Mouse (Mus musculus) forebrain, postnatal 0 days (tissue): Measurements from ENCODE around the gene Zc2hc1b. TPM values are rescaled to one million over a fixed set of nuclear protein-coding genes. Genes with fewer than 3 reads are reported as not detected.

Experiments
- ATAC-seq: fragments of 200-750 bp; cut with Nextera tagmentation; 2 replicates; pipeline ENCODE4 v1.8.0; 2017; ENCODE audit warnings: mild to moderate bottlenecking, moderate library complexity
- DNase-seq: peaks from one replicate; pipeline ENCODE4 v3.0.0-alpha.2; 2015
- H3K27ac ChIP-seq: fragments of 300-500 bp; sonication (generic); 2 replicates; pipeline ENCODE4 v1.5.1; 2014; ENCODE audit warnings: low read depth, mild to moderate bottlenecking, antibody characterized with exemption, low read length, moderate library complexity, mixed read lengths
- H3K27me3 ChIP-seq: fragments of 300-500 bp; sonication (generic); 2 replicates; pipeline ENCODE4 v1.6.1; 2014; ENCODE audit warnings: mild to moderate bottlenecking, low read length, mixed read lengths; ENCODE audit not compliant: insufficient read depth
- H3K36me3 ChIP-seq: fragments of 300-500 bp; sonication (generic); 2 replicates; pipeline ENCODE4 v1.6.1; 2014; ENCODE audit warnings: mild to moderate bottlenecking, moderate library complexity; ENCODE audit not compliant: insufficient read depth
- H3K4me1 ChIP-seq: fragments of 300-500 bp; sonication (generic); 2 replicates; pipeline ENCODE4 v1.6.1; 2014; ENCODE audit warnings: antibody characterized with exemption; ENCODE audit not compliant: insufficient read depth
- H3K4me2 ChIP-seq: fragments of 300-500 bp; sonication (generic); 2 replicates; pipeline ENCODE4 v1.6.1; 2014; ENCODE audit warnings: low read depth, mild to moderate bottlenecking, moderate library complexity
- H3K4me3 ChIP-seq: fragments of 300-500 bp; sonication (generic); 2 replicates; pipeline ENCODE4 v1.5.1; 2014; ENCODE audit warnings: low read depth, low read length, mixed read lengths
- H3K9ac ChIP-seq: fragments of 300-500 bp; sonication (generic); 2 replicates; pipeline ENCODE4 v1.6.1; 2014; ENCODE audit warnings: mild to moderate bottlenecking
- H3K9me3 ChIP-seq: fragments of 300-500 bp; sonication (generic); 2 replicates; pipeline ENCODE4 v1.6.1; 2016; ENCODE audit warnings: low read length
- CTCF ChIP-seq: sonication (generic); IDR thresholded peaks from 2 replicates; pipeline ENCODE4 v1.5.1; 2016; ENCODE audit warnings: antibody characterized with exemption, control low read depth, low read depth
- WGBS: fragments of 180-500 bp; shearing (Covaris S2); extraction: QIAGEN DNeasy Blood & Tissue Kit; methylation state at CpG from one replicate; pipeline ENCODE4 v1.1.7; 2014; 5-methylcytosine and 5-hydroxymethylcytosine counted together
- polyA plus RNA-seq: library from polyadenylated mRNA; unstranded; fragments of >200 nt; fragmentation: Nextera tagmentation; extraction: Ambion mirVana; gene quantifications from 2 replicates; pipeline ENCODE4 v1.2.1, GENCODE M21; 2015
- total RNA-seq: library from RNA; depleted of rRNA; stranded (reverse); fragments of >200 nt; gene quantifications from 2 replicates; pipeline ENCODE4 v1.2.3, GENCODE M21; 2014

Gene Zc2hc1b
- total and polyA plus RNA-seq, 2 experiments from 2014 or later: not detected

- no peaks in the 10 kb centered on the region for H3K27me3 ChIP-seq
Measured at GRCm38 (mm10) chr10:13192731-13193351, 15.0 kb upstream of the Zc2hc1b start, which contains the start of gene Ltv1. Ltv1 (minus strand) TSS chr10:13193168.

GRCm38 (mm10) chr10:13189881-13190280 lies 12.1 kb upstream of the Zc2hc1b start:
- Histone ChIP-seq H3K36me3 (peaks cover 31% of the 10 kb centered on the region), H3K4me2 (no peak overlapping the region), H3K9me3 (no peaks in the 10 kb centered on the region), H3K27ac (no peak overlapping the region), H3K4me3 (no peak overlapping the region), H3K9ac (no peak overlapping the region), H3K27me3 (no peaks in the 10 kb centered on the region), H3K4me1 (0 out of 2 replicates have a peak, but pooled peaks cover 7% of the 10 kb centered on the region)
- WGBS: 95% methylated on average over 5 of the region's 5 CpGs
- no peak for TF ChIP-seq CTCF
- DNase-seq: no peak
- ATAC-seq: no peak

More at GRCm38 (mm10) chr10:13192731-13193351, 15.0 kb upstream of the Zc2hc1b start, which contains the start of gene Ltv1:
- peak; percentile 100 for ATAC-seq
- H3K4me1 ChIP-seq: 0 out of 2 replicates have a peak, but pooled peaks cover 7% of the 10 kb centered on the region
- H3K4me3 ChIP-seq: peak within 1 kb of the TSS; percentile 89
- under 1% methylated on average over 43 of the region's 43 CpGs for WGBS
- peak; percentile 97 for DNase-seq
- peaks cover 13% of the 10 kb centered on the region; the same call in 1 of the 2 replicates for H3K36me3 ChIP-seq
- H3K9me3 ChIP-seq: no peaks in the 10 kb centered on the region
- H3K9ac ChIP-seq: peak within 1 kb of the TSS; percentile 83
- no peak for TF ChIP-seq CTCF
- H3K27ac ChIP-seq: peak within 1 kb of the TSS; percentile 57; the same call in 1 of the 2 replicates
- peak within 1 kb of the TSS; percentile 65 for H3K4me2 ChIP-seq

- Histone ChIP-seq H3K4me2 (no peak overlapping the region), H3K27ac (no peak overlapping the region), H3K27me3 (no peaks in the 10 kb centered on the region), H3K4me3 (no peak overlapping the region), H3K9me3 (no peaks in the 10 kb centered on the region), H3K9ac (no peak overlapping the region), H3K36me3 (peaks cover 38% of the 10 kb centered on the region), H3K4me1 (no peaks in the 10 kb centered on the region)
- 95% methylated on average over 3 of the region's 3 CpGs for WGBS
- ATAC-seq (no peak), DNase-seq (no peak)
- no peak for TF ChIP-seq CTCF
Measured at GRCm38 (mm10) chr10:13186754-13187153, 8.9 kb upstream of the Zc2hc1b start.

- H3K9ac ChIP-seq: no peak overlapping the region
- WGBS: 94% methylated on average over 4 of the region's 4 CpGs
- no peaks in the 10 kb centered on the region for H3K27me3 ChIP-seq
- DNase-seq: no peak
- H3K36me3 ChIP-seq: peaks cover 50% of the 10 kb centered on the region
- no peak for ATAC-seq
- no peaks in the 10 kb centered on the region for H3K4me1 ChIP-seq
- TF ChIP-seq CTCF: no peak
- H3K27ac ChIP-seq: no peak overlapping the region
- H3K4me2 ChIP-seq: no peak overlapping the region
- H3K9me3 ChIP-seq: no peaks in the 10 kb centered on the region
- no peak overlapping the region for H3K4me3 ChIP-seq
Measured at GRCm38 (mm10) chr10:13184170-13184766, 6.4 kb upstream of the Zc2hc1b start.

DNA sequence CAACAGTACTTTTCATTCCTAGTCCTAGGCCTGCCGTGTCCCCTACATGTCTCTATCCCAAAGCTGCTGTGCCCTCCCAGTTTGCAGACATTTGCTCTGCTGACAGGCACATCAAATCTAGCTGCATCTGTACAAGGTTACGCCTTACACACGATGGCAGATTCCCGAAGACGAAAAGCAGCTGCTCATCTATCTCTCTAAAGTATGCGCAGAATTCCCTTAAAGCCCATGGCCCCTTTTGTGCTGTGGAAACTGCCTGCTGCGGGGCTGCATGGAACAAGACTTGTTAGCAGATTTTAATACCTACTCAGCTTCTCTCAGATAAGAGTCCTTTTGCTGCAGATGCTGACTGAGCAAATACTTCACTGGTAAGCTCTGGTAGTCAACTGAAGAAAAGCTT lies 2.4 kb upstream of the Zc2hc1b start:
- no peaks in the 10 kb centered on the region for H3K27me3 ChIP-seq
- H3K4me3 ChIP-seq: no peak overlapping the region
- H3K36me3 ChIP-seq: peaks cover 57% of the 10 kb centered on the region
- DNase-seq: no peak
- TF ChIP-seq CTCF: no peak
- no peaks in the 10 kb centered on the region for H3K9me3 ChIP-seq
- no peaks in the 10 kb centered on the region for H3K4me1 ChIP-seq
- no peak for ATAC-seq
- H3K9ac ChIP-seq: no peak overlapping the region
- WGBS: 93% methylated on average over 7 of the region's 7 CpGs
- no peak overlapping the region for H3K27ac ChIP-seq
- no peak overlapping the region for H3K4me2 ChIP-seq

- Histone ChIP-seq H3K9me3 (no peaks in the 10 kb centered on the region), H3K4me2 (no peak overlapping the region), H3K36me3 (peaks cover 40% of the 10 kb centered on the region), H3K4me1 (peaks cover 11% of the 10 kb centered on the region; the same call in 1 of the 2 replicates), H3K27me3 (no peaks in the 10 kb centered on the region), H3K9ac (no peak overlapping the region), H3K4me3 (no peak overlapping the region), H3K27ac (no peak overlapping the region)
- WGBS: 91% methylated on average over 7 of the region's 7 CpGs
- DNase-seq: no peak
- no peak for ATAC-seq
- TF ChIP-seq CTCF: no peak
Measured at GRCm38 (mm10) chr10:13175866-13176265, 2.0 kb downstream of the Zc2hc1b start.

DNA sequence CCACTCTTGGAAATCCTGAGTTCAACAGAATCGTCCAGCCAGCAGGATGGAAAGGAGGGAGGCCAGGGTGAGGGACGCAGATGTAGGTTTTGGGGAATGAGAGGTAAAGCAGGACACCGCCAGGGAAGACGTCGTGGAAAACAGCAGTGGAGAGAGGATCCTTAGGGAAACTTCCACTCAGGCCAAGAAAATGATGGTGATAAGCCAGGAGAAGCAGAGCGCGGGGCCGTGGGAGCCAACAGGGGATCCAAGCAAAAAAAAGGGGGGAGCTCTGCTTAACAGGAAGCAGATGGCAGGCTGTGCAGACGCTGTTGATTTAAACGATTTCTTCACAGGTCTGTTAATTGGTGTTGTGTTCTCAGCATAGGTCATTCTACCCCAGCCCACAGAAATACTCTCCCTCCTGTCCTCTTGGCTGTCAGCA lies 5.0 kb downstream of the Zc2hc1b start:
- Histone ChIP-seq H3K4me3 (no peak overlapping the region), H3K9ac (no peak overlapping the region), H3K27ac (no peak overlapping the region), H3K4me1 (peaks cover 11% of the 10 kb centered on the region; the same call in 1 of the 2 replicates), H3K9me3 (no peaks in the 10 kb centered on the region), H3K27me3 (no peaks in the 10 kb centered on the region), H3K4me2 (no peak overlapping the region), H3K36me3 (peaks cover 10% of the 10 kb centered on the region; the same call in 1 of the 2 replicates)
- peak; percentile 48; the same call in 1 of the 2 replicates for ATAC-seq
- DNase-seq: peak; percentile 33
- TF ChIP-seq CTCF: no peak
- WGBS: 41% methylated on average over 10 of the region's 10 CpGs
